Mouse (Mus musculus) lung, postnatal 0 days (tissue): ENCODE data around the gene Efna4. TPM values are rescaled to one million over a fixed set of nuclear protein-coding genes. Genes with fewer than 3 reads are reported as not detected.

Source experiments
- ATAC-seq: fragments of 200-750 bp; cut with Nextera tagmentation; 2 replicates; pipeline ENCODE4 v1.8.0; 2017; ENCODE audit warnings: moderate library complexity
- DNase-seq: peaks from one replicate; pipeline ENCODE4 v3.0.0-alpha.2; 2016; ENCODE audit warnings: low spot score
- H3K27ac ChIP-seq: fragments of 300-500 bp; sonication (generic); 2 replicates; pipeline ENCODE4 v1.5.1; 2014; ENCODE audit warnings: antibody characterized with exemption, mild to moderate bottlenecking, low read length, mixed read lengths
- H3K27me3 ChIP-seq: fragments of 300-500 bp; sonication (generic); replicated peaks from 2 replicates; pipeline ENCODE4 v1.6.1; 2014; ENCODE audit warnings: low read length, mixed read lengths; ENCODE audit not compliant: insufficient read depth
- H3K36me3 ChIP-seq: fragments of 300-500 bp; sonication (generic); 2 replicates; pipeline ENCODE4 v1.6.1; 2014; ENCODE audit warnings: low read length, mixed read lengths; ENCODE audit not compliant: insufficient read depth
- H3K4me1 ChIP-seq: fragments of 300-500 bp; sonication (generic); 2 replicates; pipeline ENCODE4 v1.6.1; 2014; ENCODE audit warnings: antibody characterized with exemption, low read depth, low read length, mixed read lengths; ENCODE audit not compliant: insufficient read depth
- H3K4me2 ChIP-seq: fragments of 300-500 bp; sonication (generic); replicated peaks from 2 replicates; pipeline ENCODE4 v1.6.1; 2014; ENCODE audit warnings: low read depth, mild to moderate bottlenecking, low read length, moderate library complexity, mixed read lengths
- H3K4me3 ChIP-seq: fragments of 300-500 bp; sonication (generic); 2 replicates; pipeline ENCODE4 v1.5.1; 2014; ENCODE audit warnings: low read depth, low read length
- H3K9ac ChIP-seq: fragments of 300-500 bp; sonication (generic); replicated peaks from 2 replicates; pipeline ENCODE4 v1.6.1; 2014; ENCODE audit warnings: low read depth, mild to moderate bottlenecking
- H3K9me3 ChIP-seq: fragments of 300-500 bp; sonication (generic); 2 replicates; pipeline ENCODE4 v1.6.1; 2016; ENCODE audit warnings: low read length, mixed read lengths
- CTCF ChIP-seq: IDR thresholded peaks from 2 replicates; pipeline ENCODE4 v1.5.1; 2016; ENCODE audit warnings: antibody characterized with exemption, mild to moderate bottlenecking
- EP300 ChIP-seq: IDR thresholded peaks from 2 replicates; pipeline ENCODE4 v1.6.1; 2016; ENCODE audit warnings: antibody characterized with exemption, mild to moderate bottlenecking, control low read depth
- WGBS: fragments of 180-500 bp; shearing (Covaris S2); extraction: QIAGEN DNeasy Blood & Tissue Kit; methylation state at CpG from one replicate; pipeline ENCODE4 v1.1.7; 2014; 5-methylcytosine and 5-hydroxymethylcytosine counted together
- polyA plus RNA-seq: library from polyadenylated mRNA; unstranded; fragments of >200 nt; fragmentation: Nextera tagmentation; extraction: Ambion mirVana; gene quantifications from 2 replicates; pipeline ENCODE4 v1.2.1, GENCODE M21; 2015

Efna4 gene
- polyA plus RNA-seq, 1 experiment from 2014 or later, result 9.7 TPM

- Histone ChIP-seq H3K9me3 (no peaks in the 10 kb centered on the region), H3K36me3 (0 out of 2 replicates have a peak, but pooled peaks cover under 1% of the 10 kb centered on the region), H3K4me1 (no peaks in the 10 kb centered on the region), H3K4me3 (no peak overlapping the region), H3K27me3 (no peaks in the 10 kb centered on the region), H3K9ac (no peak overlapping the region), H3K27ac (no peak overlapping the region), H3K4me2 (no peak overlapping the region)
- TF ChIP-seq EP300, result no peak
- no peak for TF ChIP-seq CTCF
- 25% methylated on average over 4 of the region's 4 CpGs for WGBS
- ATAC-seq (no peak), DNase-seq (no peak)
Measured at GRCm38 (mm10) chr3:89328623-89329022, 9.2 kb downstream of the Efna4 start.

GRCm38 (mm10) chr3:89327371-89327870, 10.4 kb downstream of the Efna4 start:
- Histone ChIP-seq H3K36me3 (no peaks in the 10 kb centered on the region), H3K9ac (no peak overlapping the region), H3K4me3 (no peak overlapping the region), H3K4me1 (peaks cover 2% of the 10 kb centered on the region; the same call in 1 of the 2 replicates), H3K27ac (no peak overlapping the region), H3K4me2 (no peak overlapping the region), H3K27me3 (no peaks in the 10 kb centered on the region), H3K9me3 (no peaks in the 10 kb centered on the region)
- DNase-seq, result no peak
- no peak for TF ChIP-seq CTCF
- TF ChIP-seq EP300, result no peak
- 37% methylated on average over 9 of the region's 9 CpGs for WGBS
- ATAC-seq, result peak; percentile 18; the same call in 1 of the 2 replicates

- WGBS, result 94% methylated on average over 8 of the region's 8 CpGs
- Histone ChIP-seq H3K36me3 (no peaks in the 10 kb centered on the region), H3K27me3 (peaks cover 6% of the 10 kb centered on the region)
Measured at GRCm38 (mm10) chr3:89325882-89326281, 11.9 kb downstream of the Efna4 start.

GRCm38 (mm10) chr3:89322514-89323165, 15.2 kb downstream of the Efna4 start, which contains the start of gene Efna3:
Gene Efna3 (minus strand): TSS chr3:89322965.
- H3K36me3 ChIP-seq, result no peaks in the 10 kb centered on the region
- peak within 1 kb of the TSS; percentile 99 for H3K4me2 ChIP-seq
- H3K9me3 ChIP-seq, result no peaks in the 10 kb centered on the region
- WGBS, result 0% methylated on average over 50 of the region's 53 CpGs
- no peak for TF ChIP-seq CTCF
- TF ChIP-seq EP300, result no peak
- peak; percentile 69 for DNase-seq
- peak within 1 kb of the TSS; percentile 23; the same call in 1 of the 2 replicates for H3K9ac ChIP-seq
- H3K4me1 ChIP-seq, result peaks cover 26% of the 10 kb centered on the region
- ATAC-seq, result peak; percentile 52
- peak within 1 kb of the TSS; percentile 44 for H3K4me3 ChIP-seq
- H3K27me3 ChIP-seq, result peaks cover 34% of the 10 kb centered on the region
- H3K27ac ChIP-seq, result no peak within 1 kb of the TSS

More at GRCm38 (mm10) chr3:89325882-89326281, 11.9 kb downstream of the Efna4 start:
- Histone ChIP-seq H3K4me1 (peaks cover 14% of the 10 kb centered on the region; the same call in 1 of the 2 replicates), H3K4me2 (no peak overlapping the region), H3K27ac (no peak overlapping the region), H3K9ac (no peak overlapping the region), H3K4me3 (no peak overlapping the region), H3K9me3 (no peaks in the 10 kb centered on the region)
- TF ChIP-seq EP300 (no peak), CTCF (no peak)
- no peak for DNase-seq
- ATAC-seq, result no peak

GRCm38 (mm10) chr3:89322131-89322500, 15.7 kb downstream of the Efna4 start:
- peaks cover 35% of the 10 kb centered on the region for H3K27me3 ChIP-seq
- peak overlapping the region; percentile 44 for H3K4me3 ChIP-seq
- H3K4me1 ChIP-seq, result peaks cover 27% of the 10 kb centered on the region
- H3K27ac ChIP-seq, result no peak overlapping the region
- H3K9me3 ChIP-seq, result no peaks in the 10 kb centered on the region
- TF ChIP-seq CTCF (no peak), EP300 (no peak)
- DNase-seq, result no peak
- WGBS, result 3% methylated on average over 14 of the region's 14 CpGs
- 0 out of 2 replicates have a peak overlapping the region, but pooled peaks have one; percentile 23 for H3K9ac ChIP-seq
- peak overlapping the region; percentile 99 for H3K4me2 ChIP-seq
- H3K36me3 ChIP-seq, result no peaks in the 10 kb centered on the region
- ATAC-seq, result no peak

- 0 out of 2 replicates have a peak, but pooled peaks have one; percentile 2 for ATAC-seq
- H3K9me3 ChIP-seq, result no peaks in the 10 kb centered on the region
- H3K36me3 ChIP-seq, result no peaks in the 10 kb centered on the region
- H3K4me1 ChIP-seq, result peaks cover 30% of the 10 kb centered on the region
- no peak overlapping the region; the same call in 1 of the 2 replicates for H3K9ac ChIP-seq
- H3K4me2 ChIP-seq, result peak overlapping the region; percentile 99
- TF ChIP-seq EP300 (no peak), CTCF (no peak)
- peaks cover 35% of the 10 kb centered on the region for H3K27me3 ChIP-seq
- DNase-seq, result no peak
- H3K27ac ChIP-seq, result no peak overlapping the region
- WGBS, result 1% methylated on average over 54 of the region's 66 CpGs
- peak overlapping the region; percentile 44 for H3K4me3 ChIP-seq
Measured at GRCm38 (mm10) chr3:89321183-89322130, 16.4 kb downstream of the Efna4 start.
